Mouse (Mus musculus) neural tube, embryonic 12.5 days (tissue): ENCODE measurements around the gene Kif5c. TPM values are rescaled to one million over a fixed set of nuclear protein-coding genes. Genes with fewer than 3 reads are reported as not detected.

Experiments
- ATAC-seq: fragments of 200-750 bp; cut with Nextera tagmentation; 2 replicates; pipeline ENCODE4 v1.8.0; 2017; ENCODE audit warnings: low read depth, mild to moderate bottlenecking, moderate TSS enrichment, moderate library complexity; ENCODE audit not compliant: low FRiP score
- H3K27ac ChIP-seq: fragments of 300-500 bp; sonication (generic); 2 replicates; pipeline ENCODE4 v1.5.1; 2016
- H3K27me3 ChIP-seq: fragments of 300-500 bp; sonication (generic); replicated peaks from 2 replicates; pipeline ENCODE4 v1.6.1; 2016; ENCODE audit warnings: mild to moderate bottlenecking
- H3K36me3 ChIP-seq: fragments of 300-500 bp; sonication (generic); 2 replicates; pipeline ENCODE4 v1.6.1; 2016; ENCODE audit warnings: mild to moderate bottlenecking
- H3K4me1 ChIP-seq: fragments of 300-500 bp; sonication (generic); 2 replicates; pipeline ENCODE4 v1.6.1; 2016
- H3K4me2 ChIP-seq: fragments of 300-500 bp; sonication (generic); replicated peaks from 2 replicates; pipeline ENCODE4 v1.6.1; 2016; ENCODE audit warnings: mild to moderate bottlenecking
- H3K4me3 ChIP-seq: fragments of 300-500 bp; sonication (generic); 2 replicates; pipeline ENCODE4 v1.5.1; 2016
- H3K9ac ChIP-seq: fragments of 300-500 bp; sonication (generic); 2 replicates; pipeline ENCODE4 v1.6.1; 2016; ENCODE audit warnings: mild to moderate bottlenecking
- H3K9me3 ChIP-seq: fragments of 300-500 bp; sonication (generic); 2 replicates; pipeline ENCODE4 v1.6.1; 2016; ENCODE audit warnings: mild to moderate bottlenecking
- WGBS: fragments of 180-500 bp; shearing (Covaris S2); methylation state at CpG from one replicate; pipeline ENCODE4 v1.1.7; 2016; 5-methylcytosine and 5-hydroxymethylcytosine counted together
- polyA plus RNA-seq: library from polyadenylated mRNA; unstranded; fragments of >200 nt; fragmentation: Nextera tagmentation; extraction: Ambion mirVana; gene quantifications from 2 replicates; pipeline ENCODE4 v1.2.1, GENCODE M21; 2016

Kif5c gene
- polyA plus RNA-seq, 1 experiment from 2014 or later, result 168 TPM

GRCm38 (mm10) chr2:49712336-49712887 is 93.3 kb downstream of the Kif5c start:
- 76% methylated on average over 7 of the region's 7 CpGs for WGBS
- H3K4me2 ChIP-seq, result no peak overlapping the region
- H3K36me3 ChIP-seq, result peaks cover 39% of the 10 kb centered on the region
- H3K27me3 ChIP-seq, result no peaks in the 10 kb centered on the region
- H3K9ac ChIP-seq, result no peak overlapping the region
- H3K4me1 ChIP-seq, result no peaks in the 10 kb centered on the region
- H3K9me3 ChIP-seq, result no peaks in the 10 kb centered on the region
- no peak overlapping the region for H3K27ac ChIP-seq
- H3K4me3 ChIP-seq, result no peak overlapping the region
- ATAC-seq, result no peak

- ATAC-seq, result no peak
- Histone ChIP-seq H3K4me2 (no peak overlapping the region), H3K27ac (no peak overlapping the region), H3K9me3 (no peaks in the 10 kb centered on the region), H3K27me3 (no peaks in the 10 kb centered on the region), H3K9ac (no peak overlapping the region), H3K4me3 (no peak overlapping the region), H3K4me1 (peaks cover 33% of the 10 kb centered on the region), H3K36me3 (peaks cover 23% of the 10 kb centered on the region)
- WGBS, result 98% methylated on average over 7 of the region's 7 CpGs
Measured at GRCm38 (mm10) chr2:49716490-49716889, 97.4 kb downstream of the Kif5c start.

- H3K4me3 ChIP-seq, result no peak overlapping the region
- no peaks in the 10 kb centered on the region for H3K27me3 ChIP-seq
- peaks cover 18% of the 10 kb centered on the region for H3K36me3 ChIP-seq
- 89% methylated on average over 18 of the region's 18 CpGs for WGBS
- H3K4me2 ChIP-seq, result no peak overlapping the region
- no peaks in the 10 kb centered on the region for H3K9me3 ChIP-seq
- H3K27ac ChIP-seq, result no peak overlapping the region; the same call in 1 of the 2 replicates
- no peak for ATAC-seq
- no peak overlapping the region for H3K9ac ChIP-seq
- H3K4me1 ChIP-seq, result peaks cover 44% of the 10 kb centered on the region
Measured at GRCm38 (mm10) chr2:49717437-49718116, 98.5 kb downstream of the Kif5c start.

GRCm38 (mm10) chr2:49718492-49718891 is 99.4 kb downstream of the Kif5c start:
- Histone ChIP-seq H3K9me3 (no peaks in the 10 kb centered on the region), H3K36me3 (peaks cover 25% of the 10 kb centered on the region), H3K27ac (peak overlapping the region; percentile 9; the same call in 1 of the 2 replicates), H3K4me1 (peaks cover 51% of the 10 kb centered on the region), H3K4me2 (no peak overlapping the region), H3K4me3 (no peak overlapping the region), H3K9ac (no peak overlapping the region), H3K27me3 (no peaks in the 10 kb centered on the region)
- peak; percentile 23; the same call in 1 of the 2 replicates for ATAC-seq
- WGBS, result 14% methylated on average over 3 of the region's 3 CpGs

- Histone ChIP-seq H3K9ac (no peak overlapping the region), H3K4me1 (peaks cover 51% of the 10 kb centered on the region), H3K9me3 (no peaks in the 10 kb centered on the region), H3K36me3 (peaks cover 32% of the 10 kb centered on the region), H3K27ac (peak overlapping the region; percentile 66; the same call in 1 of the 2 replicates), H3K27me3 (no peaks in the 10 kb centered on the region), H3K4me2 (peak overlapping the region; percentile 35), H3K4me3 (no peak overlapping the region)
- 32% methylated on average over 8 of the region's 8 CpGs for WGBS
- ATAC-seq, result no peak
Measured at GRCm38 (mm10) chr2:49718935-49719850, 100.1 kb downstream of the Kif5c start.

GRCm38 (mm10) chr2:49719854-49720253 is 100.8 kb downstream of the Kif5c start:
- H3K4me2 ChIP-seq, result peak overlapping the region; percentile 35
- no peaks in the 10 kb centered on the region for H3K27me3 ChIP-seq
- peak; percentile 70 for ATAC-seq
- no peak overlapping the region for H3K4me3 ChIP-seq
- 4% methylated on average over 6 of the region's 6 CpGs for WGBS
- peak overlapping the region; percentile 66 for H3K27ac ChIP-seq
- peaks cover 33% of the 10 kb centered on the region for H3K36me3 ChIP-seq
- peak overlapping the region; percentile 35; the same call in 1 of the 2 replicates for H3K9ac ChIP-seq
- H3K4me1 ChIP-seq, result peaks cover 51% of the 10 kb centered on the region
- no peaks in the 10 kb centered on the region for H3K9me3 ChIP-seq

- Histone ChIP-seq H3K4me1 (peaks cover 51% of the 10 kb centered on the region), H3K4me3 (no peak overlapping the region), H3K36me3 (peaks cover 38% of the 10 kb centered on the region), H3K9ac (no peak overlapping the region), H3K27ac (peak overlapping the region; percentile 66), H3K9me3 (no peaks in the 10 kb centered on the region), H3K27me3 (no peaks in the 10 kb centered on the region), H3K4me2 (peak overlapping the region; percentile 35)
- ATAC-seq, result no peak
- WGBS, result 56% methylated on average over 9 of the region's 9 CpGs
Measured at GRCm38 (mm10) chr2:49720343-49720742, 101.2 kb downstream of the Kif5c start.

GRCm38 (mm10) chr2:49722331-49722730 is 103.2 kb downstream of the Kif5c start:
- ATAC-seq, result no peak
- H3K4me1 ChIP-seq, result peaks cover 51% of the 10 kb centered on the region

GRCm38 (mm10) chr2:49722983-49723382 is 103.9 kb downstream of the Kif5c start:
- H3K27me3 ChIP-seq, result no peaks in the 10 kb centered on the region
- WGBS, result 77% methylated on average over 13 of the region's 13 CpGs
- H3K4me1 ChIP-seq, result peaks cover 49% of the 10 kb centered on the region
- H3K9me3 ChIP-seq, result no peaks in the 10 kb centered on the region
- no peak for ATAC-seq
- no peak overlapping the region; the same call in 1 of the 2 replicates for H3K27ac ChIP-seq
- H3K4me2 ChIP-seq, result 0 out of 2 replicates have a peak overlapping the region, but pooled peaks have one; percentile 9
- no peak overlapping the region for H3K9ac ChIP-seq
- no peak overlapping the region for H3K4me3 ChIP-seq
- peaks cover 25% of the 10 kb centered on the region for H3K36me3 ChIP-seq

More at GRCm38 (mm10) chr2:49722331-49722730, 103.2 kb downstream of the Kif5c start:
- WGBS, result 42% methylated on average over 9 of the region's 9 CpGs
- Histone ChIP-seq H3K9ac (no peak overlapping the region), H3K4me2 (0 out of 2 replicates have a peak overlapping the region, but pooled peaks have one; percentile 9), H3K9me3 (no peaks in the 10 kb centered on the region), H3K27ac (no peak overlapping the region; the same call in 1 of the 2 replicates), H3K36me3 (peaks cover 25% of the 10 kb centered on the region), H3K4me3 (no peak overlapping the region), H3K27me3 (no peaks in the 10 kb centered on the region)

- peaks cover 16% of the 10 kb centered on the region for H3K4me1 ChIP-seq
- 86% methylated on average over 11 of the region's 11 CpGs for WGBS
- H3K27ac ChIP-seq, result no peak overlapping the region
- H3K4me2 ChIP-seq, result no peak overlapping the region
- no peaks in the 10 kb centered on the region for H3K9me3 ChIP-seq
- no peak overlapping the region for H3K9ac ChIP-seq
- peaks cover 49% of the 10 kb centered on the region for H3K36me3 ChIP-seq
- H3K27me3 ChIP-seq, result no peaks in the 10 kb centered on the region
- H3K4me3 ChIP-seq, result no peak overlapping the region
- ATAC-seq, result no peak
Measured at GRCm38 (mm10) chr2:49726672-49727071, 107.6 kb downstream of the Kif5c start.

- ATAC-seq, result peak; percentile 65; the same call in 1 of the 2 replicates
- 23% methylated on average over 7 of the region's 7 CpGs for WGBS
- H3K27me3 ChIP-seq, result no peaks in the 10 kb centered on the region
- no peaks in the 10 kb centered on the region for H3K9me3 ChIP-seq
- H3K4me2 ChIP-seq, result no peak overlapping the region
- H3K4me3 ChIP-seq, result no peak overlapping the region
- H3K9ac ChIP-seq, result no peak overlapping the region
- H3K27ac ChIP-seq, result no peak overlapping the region
- peaks cover 10% of the 10 kb centered on the region for H3K4me1 ChIP-seq
- peaks cover 49% of the 10 kb centered on the region for H3K36me3 ChIP-seq
Measured at GRCm38 (mm10) chr2:49727199-49727598, 108.1 kb downstream of the Kif5c start.

- H3K27me3 ChIP-seq, result no peaks in the 10 kb centered on the region
- H3K9me3 ChIP-seq, result no peaks in the 10 kb centered on the region
- H3K27ac ChIP-seq, result no peak overlapping the region
- H3K9ac ChIP-seq, result no peak overlapping the region
- H3K36me3 ChIP-seq, result peaks cover 50% of the 10 kb centered on the region
- H3K4me1 ChIP-seq, result peaks cover 5% of the 10 kb centered on the region
- H3K4me2 ChIP-seq, result no peak overlapping the region
- 85% methylated on average over 4 of the region's 4 CpGs for WGBS
- ATAC-seq, result no peak
- no peak overlapping the region for H3K4me3 ChIP-seq
Measured at GRCm38 (mm10) chr2:49727686-49728085, 108.6 kb downstream of the Kif5c start.
